Mouse (Mus musculus) heart, embryonic 16.5 days (tissue): ENCODE measurements around the gene Lypla2. TPM values are rescaled to one million over a fixed set of nuclear protein-coding genes. Genes with fewer than 3 reads are reported as not detected.
"Not testable (repeated sequence)": the region's sequence is repeated elsewhere in the genome, so short reads cannot be mapped to it uniquely, and the experiment has no call there.

Experiments used
- ATAC-seq: fragments of 200-750 bp; cut with Nextera tagmentation; replicated peaks from 2 replicates; pipeline ENCODE4 v1.8.0; 2017; ENCODE audit warnings: moderate number of reproducible peaks; ENCODE audit not compliant: insufficient read depth, low FRiP score; ENCODE audit errors: extremely low read depth
- H3K27ac ChIP-seq: fragments of 300-500 bp; sonication (generic); 2 replicates; pipeline ENCODE4 v1.5.1; 2014; ENCODE audit warnings: mild to moderate bottlenecking, low read length, control low read depth, moderate library complexity
- H3K27me3 ChIP-seq: fragments of 300-500 bp; sonication (generic); 2 replicates; pipeline ENCODE4 v1.6.1; 2014; ENCODE audit warnings: low read length, mixed read lengths; ENCODE audit not compliant: control insufficient read depth, insufficient read depth
- H3K36me3 ChIP-seq: fragments of 300-500 bp; sonication (generic); 2 replicates; pipeline ENCODE4 v1.6.1; 2014; ENCODE audit not compliant: control insufficient read depth, insufficient read depth
- H3K4me1 ChIP-seq: fragments of 300-500 bp; sonication (generic); 2 replicates; pipeline ENCODE4 v1.6.1; 2014; ENCODE audit warnings: low read length, mixed read lengths; ENCODE audit not compliant: control insufficient read depth, insufficient read depth
- H3K4me2 ChIP-seq: fragments of 300-500 bp; sonication (generic); 2 replicates; pipeline ENCODE4 v1.6.1; 2014; ENCODE audit warnings: low read depth, mild to moderate bottlenecking, control low read depth, low read length
- H3K4me3 ChIP-seq: fragments of 300-500 bp; sonication (generic); 2 replicates; pipeline ENCODE4 v1.5.1; 2014; ENCODE audit warnings: mild to moderate bottlenecking, control low read depth, low read length
- H3K9ac ChIP-seq: fragments of 300-500 bp; sonication (generic); 2 replicates; pipeline ENCODE4 v1.6.1; 2014; ENCODE audit warnings: low read length, control low read depth
- H3K9me3 ChIP-seq: fragments of 300-500 bp; sonication (generic); replicated peaks from 2 replicates; pipeline ENCODE4 v1.6.1; 2016; ENCODE audit warnings: low read length; ENCODE audit not compliant: control insufficient read depth
- WGBS: fragments of 180-500 bp; shearing (Covaris S2); extraction: QIAGEN DNeasy Blood & Tissue Kit; methylation state at CpG from one replicate; pipeline ENCODE4 v1.1.7; 2014; 5-methylcytosine and 5-hydroxymethylcytosine counted together
- polyA plus RNA-seq: library from polyadenylated mRNA; unstranded; fragments of >200 nt; fragmentation: Nextera tagmentation; extraction: Ambion mirVana; gene quantifications from 2 replicates; pipeline ENCODE4 v1.2.1, GENCODE M21; 2015

The Lypla2 gene
- polyA plus RNA-seq, 1 experiment from 2014 or later: 73.2 TPM

GRCm38 (mm10) chr4:135946659-135947301 is 25.6 kb downstream of the Lypla2 start:
- Histone ChIP-seq H3K9me3 (peaks cover 7% of the 10 kb centered on the region; the same call in 1 of the 2 replicates), H3K36me3 (peaks cover 10% of the 10 kb centered on the region), H3K4me3 (peak overlapping the region; percentile 74), H3K27me3 (no peaks in the 10 kb centered on the region), H3K27ac (peak overlapping the region; percentile 62), H3K4me2 (peak overlapping the region; percentile 89), H3K9ac (peak overlapping the region; percentile 84), H3K4me1 (peaks cover 27% of the 10 kb centered on the region)
- 2% methylated on average over 28 of the region's 28 CpGs for WGBS
- ATAC-seq: peak; percentile 9; the same call in 1 of the 2 replicates

DNA sequence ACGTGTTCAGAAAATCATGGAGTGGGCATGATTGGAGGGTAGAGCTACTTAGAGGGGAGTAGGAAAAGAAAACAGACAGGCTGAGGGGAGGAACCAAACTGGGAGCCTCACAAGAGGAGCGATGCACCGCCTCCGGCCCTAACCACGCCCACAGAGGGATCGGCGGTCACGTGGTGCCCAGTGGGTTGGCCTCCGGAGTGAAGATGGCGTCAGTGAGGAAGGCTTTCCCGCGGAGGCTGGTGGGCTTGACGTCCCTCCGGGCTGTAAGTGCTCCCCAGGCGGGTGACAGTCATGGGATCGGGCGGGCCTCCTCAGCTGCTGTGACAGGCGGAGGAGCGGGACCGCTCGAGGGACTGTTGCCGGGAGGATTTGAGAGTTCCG is 26.2 kb downstream of the Lypla2 start, which contains the start of gene Hmgcl:
TSS of gene Hmgcl (plus strand) at position 171 of the 381 bp plus-strand sequence.
- Histone ChIP-seq H3K9me3 (peaks cover 3% of the 10 kb centered on the region; the same call in 1 of the 2 replicates), H3K27me3 (no peaks in the 10 kb centered on the region), H3K27ac (peak within 1 kb of the TSS; percentile 72), H3K4me2 (peak within 1 kb of the TSS; percentile 89), H3K9ac (peak within 1 kb of the TSS; percentile 84), H3K4me1 (peaks cover 27% of the 10 kb centered on the region), H3K36me3 (peaks cover 5% of the 10 kb centered on the region), H3K4me3 (peak within 1 kb of the TSS; percentile 74)
- WGBS: under 1% methylated on average over 22 of the region's 23 CpGs
- ATAC-seq: peak; percentile 91

- Histone ChIP-seq H3K4me1 (peaks cover 27% of the 10 kb centered on the region), H3K36me3 (peaks cover 5% of the 10 kb centered on the region), H3K4me3 (peak overlapping the region; percentile 74), H3K27ac (peak overlapping the region; percentile 72), H3K27me3 (no peaks in the 10 kb centered on the region), H3K9ac (peak overlapping the region; percentile 84), H3K4me2 (peak overlapping the region; percentile 89), H3K9me3 (peaks cover 3% of the 10 kb centered on the region; the same call in 1 of the 2 replicates)
- 77% methylated on average over 10 of the region's 10 CpGs for WGBS
- no peak for ATAC-seq
Measured at GRCm38 (mm10) chr4:135945706-135946105, 26.7 kb downstream of the Lypla2 start.

- no peaks in the 10 kb centered on the region for H3K27me3 ChIP-seq
- no peak for ATAC-seq
- H3K4me3 ChIP-seq: no peak overlapping the region
- 39% methylated on average over 4 of the region's 4 CpGs for WGBS
- H3K4me1 ChIP-seq: peaks cover 21% of the 10 kb centered on the region
- peak overlapping the region; percentile 14; the same call in 1 of the 2 replicates for H3K27ac ChIP-seq
- H3K9me3 ChIP-seq: peaks cover 3% of the 10 kb centered on the region; the same call in 1 of the 2 replicates
- H3K4me2 ChIP-seq: no peak overlapping the region
- H3K36me3 ChIP-seq: peaks cover 10% of the 10 kb centered on the region
- no peak overlapping the region for H3K9ac ChIP-seq
Measured at GRCm38 (mm10) chr4:135943389-135943788, 29.0 kb downstream of the Lypla2 start.

GRCm38 (mm10) chr4:135942193-135942592 is 30.2 kb downstream of the Lypla2 start:
- H3K9me3 ChIP-seq: peaks cover 3% of the 10 kb centered on the region; the same call in 1 of the 2 replicates

DNA sequence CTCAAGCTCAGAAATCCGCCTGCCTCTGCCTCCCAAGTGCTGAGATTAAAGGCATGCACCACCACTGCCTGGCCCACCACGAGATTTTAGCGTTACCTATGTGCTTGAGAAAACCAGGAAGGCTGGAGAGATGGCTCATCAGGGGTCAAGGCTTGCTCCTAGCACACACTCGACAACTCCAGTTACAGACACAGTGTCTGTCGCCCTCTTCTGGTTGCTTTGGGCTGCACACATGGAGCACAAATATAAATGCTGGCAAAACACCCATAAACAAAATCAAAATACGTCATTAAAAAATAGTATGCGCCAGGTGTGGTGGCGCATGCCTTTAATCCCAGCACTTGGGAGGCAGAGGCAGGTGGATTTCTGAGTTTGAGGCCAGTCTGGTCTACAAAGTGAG is 31.4 kb downstream of the Lypla2 start:
- Histone ChIP-seq H3K4me1 (peaks cover 12% of the 10 kb centered on the region), H3K36me3 (peaks cover 10% of the 10 kb centered on the region)
- not testable (repeated sequence) for H3K27ac ChIP-seq, ATAC-seq, H3K27me3 ChIP-seq, H3K4me2 ChIP-seq, H3K4me3 ChIP-seq, H3K9ac ChIP-seq, H3K9me3 ChIP-seq
- 80% methylated on average over 8 of the region's 8 CpGs for WGBS

More at GRCm38 (mm10) chr4:135942193-135942592, 30.2 kb downstream of the Lypla2 start:
- Histone ChIP-seq H3K27me3 (no peaks in the 10 kb centered on the region), H3K27ac (no peak overlapping the region), H3K9ac (no peak overlapping the region), H3K36me3 (peaks cover 10% of the 10 kb centered on the region), H3K4me2 (no peak overlapping the region), H3K4me3 (no peak overlapping the region), H3K4me1 (peaks cover 14% of the 10 kb centered on the region)
- WGBS: 40% methylated on average over 6 of the region's 6 CpGs
- ATAC-seq: no peak

- Histone ChIP-seq H3K36me3 (peaks cover 10% of the 10 kb centered on the region), H3K4me1 (peaks cover 8% of the 10 kb centered on the region; the same call in 1 of the 2 replicates), H3K4me3 (no peak overlapping the region), H3K27ac (no peak overlapping the region), H3K4me2 (no peak overlapping the region), H3K27me3 (no peaks in the 10 kb centered on the region), H3K9ac (no peak overlapping the region), H3K9me3 (peaks cover 3% of the 10 kb centered on the region; the same call in 1 of the 2 replicates)
- ATAC-seq: no peak
- WGBS: 76% methylated on average over 7 of the region's 7 CpGs
Measured at GRCm38 (mm10) chr4:135938858-135939257, 33.6 kb downstream of the Lypla2 start.

GRCm38 (mm10) chr4:135935502-135935901 is 36.9 kb downstream of the Lypla2 start:
- Histone ChIP-seq H3K4me3 (no peak overlapping the region), H3K4me1 (no peaks in the 10 kb centered on the region), H3K27ac (peak overlapping the region; percentile 63), H3K27me3 (no peaks in the 10 kb centered on the region), H3K36me3 (peaks cover 8% of the 10 kb centered on the region), H3K4me2 (no peak overlapping the region), H3K9me3 (no peaks in the 10 kb centered on the region), H3K9ac (no peak overlapping the region; the same call in 1 of the 2 replicates)
- 60% methylated on average over 5 of the region's 5 CpGs for WGBS
- ATAC-seq: no peak
